Mouse (Mus musculus) adrenal gland, postnatal 14 days (tissue): ENCODE measurements around the gene Tsc22d3. TPM values are rescaled to one million over a fixed set of nuclear protein-coding genes. Genes with fewer than 3 reads are reported as not detected.
"Not testable (repeated sequence)": the region's sequence is repeated elsewhere in the genome, so short reads cannot be mapped to it uniquely, and the experiment has no call there.

Source experiments
- DNase-seq: peaks from one replicate; pipeline ENCODE4 v3.0.0; 2021; ENCODE audit warnings: mixed read lengths
- total RNA-seq: library from RNA; stranded (reverse); gene quantifications from 2 replicates; pipeline ENCODE4 v1.2.3, GENCODE M21; 2021

Tsc22d3 gene
- total RNA-seq, 1 experiment from 2014 or later, result 126 TPM

DNA sequence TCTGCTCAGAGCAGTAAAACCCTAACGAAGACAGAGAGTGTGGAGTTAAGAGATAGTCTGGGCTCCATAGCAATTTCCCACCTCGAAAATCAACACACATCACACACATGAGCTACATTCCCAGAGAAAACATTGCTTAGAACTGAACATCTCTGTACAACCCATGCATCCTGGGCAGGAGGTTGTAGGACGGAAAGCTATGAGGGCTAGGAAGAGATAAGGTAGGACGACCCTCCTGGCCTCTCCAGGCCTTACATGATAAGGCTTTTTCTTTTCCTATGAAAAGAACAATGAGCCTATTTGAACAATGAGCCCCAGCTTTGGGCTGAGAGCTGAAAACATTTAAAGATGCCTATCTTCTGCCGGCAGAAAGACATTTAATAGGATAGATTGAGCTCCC, 69.8 kb downstream of the Tsc22d3 start:
- DNase-seq, result no peak

GRCm38 (mm10) chrX:140529074-140529561, 71.3 kb downstream of the Tsc22d3 start:
- DNase-seq, result peak; percentile 29

- DNase-seq, result no peak
Measured at GRCm38 (mm10) chrX:140527231-140527630, 73.2 kb downstream of the Tsc22d3 start.

DNA sequence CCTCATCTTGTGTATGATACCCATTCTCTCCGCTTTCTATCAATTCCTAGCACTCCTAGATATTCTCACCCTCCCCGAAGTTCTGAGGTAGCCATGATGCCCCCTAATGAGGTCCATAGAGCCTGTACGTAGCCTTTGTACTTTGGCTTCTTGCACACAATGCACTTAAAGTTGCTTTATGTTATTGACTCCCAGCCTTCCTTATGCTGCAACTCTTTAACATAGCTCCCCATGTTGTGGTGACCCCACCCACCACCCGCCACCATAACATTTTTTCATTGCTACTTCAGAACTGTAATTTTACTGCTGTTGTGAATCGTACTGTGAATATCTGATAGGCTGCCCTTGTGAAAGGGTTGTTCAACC, 74.2 kb downstream of the Tsc22d3 start:
- no peak for DNase-seq

DNA sequence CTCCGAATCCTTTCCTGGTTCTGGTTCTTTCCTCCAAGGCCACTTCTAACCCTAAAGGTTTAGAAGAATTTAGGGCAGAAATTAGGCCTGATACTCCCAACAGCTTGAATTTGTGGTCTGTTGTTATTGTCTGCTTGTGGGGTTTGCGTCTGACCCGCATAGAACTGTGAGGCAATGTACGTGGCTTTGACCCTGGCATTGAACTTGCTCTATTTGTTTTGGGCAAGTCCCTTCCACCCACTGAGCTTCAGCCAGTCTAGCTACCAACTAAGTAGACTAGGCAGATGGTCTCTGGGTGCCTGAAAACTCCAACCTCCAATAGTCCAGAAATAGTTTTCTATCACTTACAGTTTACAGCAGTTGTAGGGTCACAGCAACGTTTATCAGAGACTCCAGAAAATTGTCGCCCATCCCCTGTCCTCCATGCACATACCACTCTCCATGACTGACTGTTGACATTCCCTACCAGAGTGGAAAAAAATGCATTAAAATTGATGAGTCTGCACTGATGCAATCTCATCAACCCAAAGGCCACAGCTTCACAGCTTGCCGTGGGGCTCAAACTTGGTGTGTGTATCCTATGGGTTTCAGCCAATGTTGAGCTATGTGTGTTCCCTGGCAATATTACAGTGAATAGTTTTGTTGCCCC, 74.7 kb downstream of the Tsc22d3 start:
- DNase-seq, result no peak

DNA sequence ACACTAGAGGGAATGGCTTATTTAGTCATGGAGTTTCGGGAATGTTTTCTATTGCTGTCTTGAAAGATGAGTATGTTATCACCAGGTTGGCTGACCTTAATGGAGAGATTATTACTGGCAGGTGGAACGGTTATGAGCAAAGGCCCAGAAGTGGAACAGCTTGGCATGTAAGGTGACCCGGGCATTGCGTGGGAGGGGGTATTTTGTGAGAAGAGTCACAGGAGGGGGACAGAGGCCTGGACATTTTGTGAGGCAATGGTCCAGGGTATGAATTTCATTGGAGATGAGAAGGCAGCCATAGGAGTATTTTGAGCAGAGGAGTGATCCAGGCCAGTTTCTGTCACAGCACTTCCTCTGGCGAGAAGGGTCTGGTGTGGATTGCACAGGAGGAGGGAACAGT, 76.2 kb downstream of the Tsc22d3 start:
- DNase-seq, result no peak

DNA sequence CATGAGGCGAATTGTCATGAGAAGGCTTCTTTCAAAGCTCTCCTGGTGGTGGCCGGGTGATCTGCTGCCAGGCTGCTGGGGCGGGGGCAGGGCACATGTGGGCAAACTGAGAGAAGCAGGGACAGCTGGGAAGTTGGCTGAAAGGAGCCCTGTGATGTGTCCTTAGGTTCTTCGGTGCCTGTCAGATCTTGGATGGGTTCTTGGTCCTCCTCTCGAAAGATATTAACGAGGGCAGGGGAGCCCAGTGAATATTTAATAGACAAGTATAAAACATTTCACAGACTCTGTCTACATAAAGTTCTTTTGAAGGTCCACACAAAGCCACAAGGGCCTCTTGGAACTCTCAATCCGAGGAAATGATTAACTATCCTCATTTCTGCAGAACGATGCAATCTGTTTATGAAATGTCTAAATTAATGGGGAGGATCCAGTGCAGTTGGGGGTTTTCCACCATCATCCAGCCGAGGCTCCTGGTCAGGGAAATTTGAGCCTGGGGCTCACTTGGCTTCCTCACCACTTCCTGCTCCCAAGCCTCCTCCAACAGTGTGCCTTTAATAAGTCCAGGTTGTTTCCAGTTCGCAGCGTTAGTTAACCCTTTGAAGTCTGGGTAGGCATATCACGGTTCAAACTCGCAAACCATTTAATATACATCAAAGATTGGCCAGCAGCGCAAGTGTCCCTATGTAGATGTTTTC, 78.2 kb downstream of the Tsc22d3 start:
- peak; percentile 52 for DNase-seq

DNA sequence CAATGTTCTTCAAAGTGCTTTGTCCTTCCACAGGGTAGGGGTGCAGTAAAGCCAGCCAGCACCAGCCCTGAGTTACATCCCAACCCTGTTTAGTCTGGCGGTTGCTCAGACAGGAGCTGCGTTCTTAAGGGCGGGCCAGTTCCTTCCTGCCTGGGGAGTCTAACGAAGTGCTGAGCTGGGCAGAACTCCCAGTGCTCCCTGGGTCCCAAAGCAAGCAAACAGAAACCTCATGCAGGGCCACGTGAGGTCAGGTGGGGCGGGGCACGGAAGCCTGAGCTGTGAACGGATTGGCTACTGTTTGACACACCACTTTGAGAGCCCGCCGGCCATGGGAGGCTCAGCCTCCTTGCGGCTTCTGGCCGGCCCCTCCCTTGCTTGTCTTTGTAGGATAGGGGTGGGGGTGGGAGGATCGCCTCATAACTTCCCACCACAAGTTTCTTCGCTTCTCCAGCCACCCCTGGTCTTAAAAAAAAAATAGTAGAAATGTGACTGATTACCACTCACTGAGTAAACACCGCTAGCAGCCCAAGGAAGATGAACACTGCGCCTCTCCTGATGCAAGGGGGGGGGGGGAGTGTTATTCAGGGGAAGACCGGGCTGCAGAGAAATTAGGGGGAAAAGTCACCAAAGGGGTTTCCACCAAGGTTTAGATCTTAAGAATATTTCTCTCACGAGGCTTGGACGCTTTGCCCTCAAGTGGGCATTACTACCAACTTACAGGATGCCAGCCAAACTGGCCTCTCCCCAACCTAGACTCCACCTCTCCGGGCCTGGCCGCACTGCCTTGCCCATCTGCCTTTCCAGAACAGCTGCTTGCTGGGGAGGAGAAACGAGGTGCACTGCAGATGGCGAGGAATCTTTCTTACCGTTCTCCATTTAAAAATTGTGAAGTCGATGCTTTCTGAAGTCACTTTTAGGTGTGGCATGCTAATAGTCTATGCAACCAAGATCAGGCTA, 80.0 kb downstream of the Tsc22d3 start:
- peak; percentile 93 for DNase-seq

- DNase-seq, result no peak
Measured at GRCm38 (mm10) chrX:140518351-140518750, 82.1 kb downstream of the Tsc22d3 start.

- peak; percentile 27 for DNase-seq
Measured at GRCm38 (mm10) chrX:140513379-140513778, 87.1 kb downstream of the Tsc22d3 start.

DNA sequence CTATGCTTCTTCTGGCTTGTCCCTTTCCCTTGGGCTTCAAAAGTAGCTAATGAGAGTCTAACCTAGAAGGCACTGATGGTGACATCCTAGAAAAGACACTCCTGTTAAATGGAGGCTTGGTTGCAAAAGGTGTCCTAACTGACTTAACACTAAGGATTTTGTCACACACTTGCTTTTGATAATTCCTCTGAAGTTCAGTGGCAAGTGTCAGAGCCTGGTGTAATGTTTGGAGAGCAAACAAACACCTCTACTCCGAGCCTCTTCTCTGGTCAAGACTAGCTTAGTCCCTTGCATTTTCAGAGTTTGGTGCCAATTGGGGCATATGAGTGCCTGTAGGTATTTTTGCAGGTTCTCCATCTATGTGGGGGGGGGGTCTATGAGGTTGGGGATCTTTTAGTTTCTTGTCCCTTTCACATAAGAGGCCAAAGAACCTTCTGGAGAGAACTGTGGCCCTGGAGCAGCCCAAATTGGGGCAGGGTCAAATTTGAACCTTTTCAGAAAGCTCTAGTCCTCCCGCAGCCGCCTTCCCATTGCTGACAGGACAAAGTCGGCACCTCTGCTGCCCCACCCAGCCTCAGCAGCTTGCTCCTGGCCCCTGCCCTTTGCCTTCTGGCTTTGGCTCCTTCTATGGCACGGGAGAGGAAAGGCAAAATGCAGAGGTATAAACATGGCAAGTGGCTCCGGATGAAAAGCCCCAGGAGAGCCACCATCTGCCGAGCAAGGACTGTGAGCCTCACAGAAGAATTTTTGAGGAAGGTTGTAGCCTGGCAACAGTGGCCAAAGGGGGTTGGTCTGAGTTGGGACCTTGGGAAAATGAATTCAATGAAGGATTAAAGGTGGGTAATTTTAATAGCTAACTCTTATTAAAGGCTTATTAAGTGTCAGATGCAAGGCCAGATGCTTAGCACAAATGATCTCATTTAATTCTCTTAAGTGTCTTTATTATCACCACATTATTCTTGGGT, 88.5 kb downstream of the Tsc22d3 start:
- no peak for DNase-seq

DNA sequence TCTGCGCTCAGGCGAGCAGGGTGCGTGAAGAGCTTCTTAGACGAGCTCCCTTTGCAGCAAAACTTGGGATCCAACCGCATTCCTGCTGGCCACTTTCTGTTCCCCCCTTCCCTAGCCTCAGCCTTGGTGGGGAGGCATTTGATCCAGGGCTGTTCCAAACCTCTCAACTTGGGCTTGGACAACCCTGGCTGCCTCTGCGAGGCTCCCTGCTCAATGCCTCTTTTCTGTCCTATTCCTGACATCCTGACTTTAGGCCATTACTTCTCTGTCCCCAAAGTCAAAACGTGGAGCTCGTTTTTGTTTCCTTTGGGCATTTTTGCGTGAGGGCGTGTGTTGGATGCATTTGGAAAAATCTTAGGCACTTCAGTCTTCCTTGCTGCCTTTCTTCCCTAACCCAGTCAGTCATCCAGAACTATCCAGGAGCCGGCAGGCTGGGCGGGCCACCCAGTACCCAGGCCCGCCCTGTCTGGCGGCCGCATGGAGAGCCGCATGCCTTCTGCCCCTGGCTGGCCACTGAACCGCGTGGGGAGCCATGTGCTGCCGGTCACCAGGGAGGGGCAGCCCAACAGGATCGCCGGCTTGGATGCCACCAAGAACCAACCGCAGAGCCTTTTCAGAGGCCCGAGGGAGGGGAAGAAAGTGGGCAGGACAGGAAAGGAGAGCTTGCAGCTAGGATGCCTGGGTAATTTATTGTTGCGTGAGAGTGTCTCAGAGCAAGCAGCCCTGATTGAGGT, 89.6 kb downstream of the Tsc22d3 start:
- peak; percentile 88 for DNase-seq

GRCm38 (mm10) chrX:140509817-140510216, 90.6 kb downstream of the Tsc22d3 start:
- DNase-seq, result no peak

- not testable (repeated sequence) for DNase-seq
Measured at GRCm38 (mm10) chrX:140508791-140509190, 91.7 kb downstream of the Tsc22d3 start.

DNA sequence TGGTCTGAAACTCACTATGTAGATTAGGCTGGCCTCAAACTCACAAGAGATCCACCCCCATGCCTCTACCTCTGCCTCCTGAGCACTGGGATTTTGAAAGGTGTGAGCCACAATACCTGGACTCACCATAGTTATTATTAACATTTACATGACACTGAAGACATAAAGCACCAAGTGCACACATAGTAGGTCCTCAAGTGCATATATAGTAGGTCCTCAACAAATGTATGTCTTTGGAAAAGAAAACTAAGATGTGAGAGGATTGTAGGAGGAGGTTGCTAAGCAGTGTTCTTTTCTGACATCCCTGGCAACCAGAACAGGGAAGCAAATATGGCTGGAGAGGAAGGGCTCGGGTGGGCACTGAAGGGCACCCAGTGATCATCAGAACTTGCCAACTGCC, 93.1 kb downstream of the Tsc22d3 start:
- DNase-seq, result no peak

DNA sequence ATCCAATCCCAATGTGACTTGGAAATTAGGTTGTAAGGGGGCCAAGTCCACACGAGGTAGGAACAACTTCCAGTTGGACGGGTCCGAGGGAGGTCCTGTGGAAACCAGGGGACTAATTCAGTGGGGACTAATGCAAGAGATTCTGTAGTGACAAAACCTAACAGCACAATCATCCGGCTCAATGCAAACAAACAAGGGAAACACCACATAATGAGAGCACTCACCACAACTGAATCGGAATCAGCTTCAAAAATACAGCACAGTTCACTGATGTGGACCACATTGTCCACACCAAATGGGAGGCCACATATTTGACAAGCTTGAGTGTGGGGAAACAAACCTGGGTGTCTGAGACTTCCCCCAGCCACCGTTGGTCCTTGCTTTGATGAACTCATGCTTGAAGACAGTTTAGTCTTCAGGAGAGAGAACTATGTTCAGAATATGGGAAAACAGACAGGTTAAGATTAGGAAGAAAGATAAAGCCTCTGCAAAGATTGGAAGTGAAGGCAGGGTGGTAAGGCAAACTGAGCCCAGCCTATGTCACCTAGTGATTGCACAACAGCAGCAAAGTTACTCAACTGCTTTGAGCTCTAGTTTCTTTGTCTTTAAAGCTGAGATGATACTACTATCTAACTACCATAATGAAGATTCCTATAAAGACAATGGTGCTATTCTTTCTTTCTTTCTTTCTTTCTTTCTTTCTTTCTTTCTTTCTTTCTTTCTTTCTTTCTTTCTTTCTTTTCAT, 93.9 kb downstream of the Tsc22d3 start:
- no peak for DNase-seq

GRCm38 (mm10) chrX:140505497-140506238, 94.8 kb downstream of the Tsc22d3 start:
- DNase-seq, result peak; percentile 84

GRCm38 (mm10) chrX:140503905-140504304, 96.6 kb downstream of the Tsc22d3 start:
- DNase-seq, result peak; percentile 78
